Comparison of ENCODE assay signal across 9 mouse cellular contexts in genomic region chr15:102742589-102742988, GRCm38 (mm10). TPM values are rescaled to one million over a fixed set of nuclear protein-coding genes. Genes with fewer than 3 reads are reported as not detected.
DNase-seq lines count a peak whose midpoint lies in the region; ATAC-seq and TF ChIP-seq lines count a peak whose summit lies in the region.
"Had no signal": no experiment of that assay in that cellular context is flagged by ENCODE, and none has a peak within 500 bp of the region (broad histone marks: within the 10 kb centered on the region; RNA-seq: fewer than 3 reads in every experiment).

No protein-coding gene starts in this region.

- no peak overlapping the region for H3K4me3 ChIP-seq in hindbrain, embryonic 13.5 days
- H3K4me3 ChIP-seq: stomach, embryonic 15.5 days had no signal

- POLR2A ChIA-PET in Patski (lab: Charles Lee): no interaction called here

- no peak overlapping the region for H3K9ac ChIP-seq in hindbrain, embryonic 13.5 days
- H3K9ac ChIP-seq: stomach, embryonic 15.5 days had no signal

- H3K27me3 ChIP-seq in Patski: peaks cover 12% of the 10 kb centered on the region
- peaks cover 76% of the 10 kb centered on the region for H3K27me3 ChIP-seq in hindbrain, embryonic 13.5 days

- DNase-seq in Patski (ENCODE audit: low read depth, low spot score): no peak
- DNase-seq in cerebellum, adult 9-11 months: peak; percentile 93
- DNase-seq in frontal cortex, adult 2 months (ENCODE audit: extremely low spot score in 1 of 2, low spot score in 1 of 2): peak; percentile 84 to 98
- peak; percentile 96 to 97 for DNase-seq in layer of hippocampus, postnatal 10 days (ENCODE audit: low spot score in 2 of 2)
- DNase-seq in lung, postnatal 14 days: peak; percentile 96
- DNase-seq in retina, embryonic 14.5 days (ENCODE audit: low spot score): peak; percentile 99
- peak; percentile 94 for DNase-seq in thymus, postnatal 4 days

- no peak overlapping the region for H3K4me2 ChIP-seq in hindbrain, embryonic 13.5 days
- H3K4me2 ChIP-seq: stomach, embryonic 15.5 days had no signal

- no peaks in the 10 kb centered on the region for H3K9me3 ChIP-seq in hindbrain, embryonic 13.5 days
- H3K9me3 ChIP-seq: stomach, embryonic 15.5 days had no signal

- peak; percentile 51 for ATAC-seq in Patski
- 0 out of 2 replicates have a peak, but pooled peaks have one; percentile 25 for ATAC-seq in hindbrain, embryonic 13.5 days (ENCODE audit: low FRiP score)

- peaks cover 51% of the 10 kb centered on the region for H3K4me1 ChIP-seq in hindbrain, embryonic 13.5 days (replicated peaks)

- H3K36me3 ChIP-seq in hindbrain, embryonic 13.5 days: no peaks in the 10 kb centered on the region
- H3K36me3 ChIP-seq: stomach, embryonic 15.5 days had no signal

- H3K27ac ChIP-seq in hindbrain, embryonic 13.5 days: peak overlapping the region; percentile 98
- H3K27ac ChIP-seq: stomach, embryonic 15.5 days had no signal

- TF ChIP-seq CTCF in Patski (IDR thresholded peaks at IDR 0.05): peak; percentile 100

- WGBS in hindbrain, embryonic 13.5 days: under 1% methylated on average over 10 of the region's 10 CpGs

- CTCF ChIA-PET in Patski (lab: Charles Lee): interaction anchor here (1.2 to 7.8 kb wide), 15 partner anchors 10 to 542 kb away, joined by 3 to 78 read pairs (median 5); partner anchors contain the start of gene Calcoco1

- in situ Hi-C loops in Patski (cut with MboI; ENCODE audit: low pct_unique_long_range_greater_than_20kb): loop anchor here (5.0 kb wide), 1 partner anchor 40 kb away; no protein-coding TSS in a partner anchor

RNA-seq across cellular contexts. Expression of gene Calcoco1, which starts 20.6 kb away (rescaled TPM):
- 154 TPM for polyA plus RNA-seq in Patski (2021)
- polyA plus RNA-seq in frontal cortex, adult 2 months (2012; rRNA removed): 64.9 and 69.7 TPM in 2 replicates
- 41.8 and 42.3 TPM in 2 replicates for polyA plus RNA-seq in hindbrain, embryonic 13.5 days (2015; fragmentation: Nextera tagmentation; extraction: Ambion mirVana)
- 10 to 100 TPM; 57.7 to 62.7 TPM for total RNA-seq in layer of hippocampus, postnatal 10 days (2021)
